Mouse (Mus musculus): ENCODE measurements around the gene Ush1g. TPM values are rescaled to one million over a fixed set of nuclear protein-coding genes. Genes with fewer than 3 reads are reported as not detected.

Gene Ush1g
- polyA plus RNA-seq, 1 experiment from 2014 or later = 0.06 TPM

DNA sequence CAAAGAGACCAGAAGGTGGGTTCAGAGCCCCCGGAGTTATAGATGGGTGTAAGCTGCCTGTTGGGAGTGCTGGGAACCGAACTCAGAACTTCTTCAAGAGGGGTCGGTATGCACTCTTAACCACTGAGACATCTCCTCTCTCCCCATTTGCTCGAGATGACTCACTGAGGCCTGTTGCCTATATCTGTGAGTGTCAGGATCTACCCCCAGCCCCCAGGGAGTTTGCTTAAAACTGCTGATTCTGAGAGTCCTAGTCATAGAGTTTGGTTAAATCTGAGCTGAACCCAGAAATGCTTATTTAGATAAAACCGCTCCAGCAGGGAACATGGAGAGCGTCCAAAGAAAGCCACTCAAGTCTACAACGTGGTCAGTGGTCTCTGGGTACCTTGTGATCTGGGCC is 47.7 kb downstream of the Ush1g start:
- 86% methylated on average over 7 of the region's 7 CpGs for WGBS
- peaks cover 21% of the 10 kb centered on the region for H3K36me3 ChIP-seq
- H3K4me3 ChIP-seq = no peak overlapping the region
- no peak for ATAC-seq (ENCODE audit: low FRiP score)
- peaks cover 43% of the 10 kb centered on the region for H3K4me1 ChIP-seq (replicated peaks)
- peaks cover 7% of the 10 kb centered on the region for H3K27me3 ChIP-seq
- H3K9me3 ChIP-seq = no peaks in the 10 kb centered on the region
- H3K4me2 ChIP-seq = no peak overlapping the region
- peak overlapping the region; percentile 29; the same call in 1 of the 2 replicates for H3K9ac ChIP-seq
- H3K27ac ChIP-seq = no peak overlapping the region

DNA sequence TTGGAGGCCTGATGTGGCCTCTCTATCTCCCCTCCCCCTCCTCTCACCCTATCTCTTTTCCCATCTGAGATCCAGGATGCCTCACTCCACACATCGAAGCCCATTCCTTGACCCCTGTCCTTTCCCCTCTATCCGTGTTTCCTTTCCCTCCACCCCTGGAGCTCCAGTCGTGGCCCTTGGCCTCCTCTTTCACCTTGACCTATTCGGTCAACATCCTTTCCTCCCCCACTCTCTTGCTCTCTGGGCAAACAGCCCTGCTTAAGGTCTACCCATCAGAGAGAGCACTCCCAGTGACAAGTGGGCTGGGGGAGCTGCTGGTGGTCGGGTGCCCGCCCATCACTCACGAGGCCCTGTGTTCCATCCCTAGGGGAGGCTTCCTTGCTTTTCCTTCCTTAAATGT is 48.1 kb downstream of the Ush1g start:
- H3K9ac ChIP-seq = peak overlapping the region; percentile 29; the same call in 1 of the 2 replicates
- H3K27ac ChIP-seq = no peak overlapping the region
- H3K4me2 ChIP-seq = no peak overlapping the region
- H3K9me3 ChIP-seq = no peaks in the 10 kb centered on the region
- peaks cover 43% of the 10 kb centered on the region for H3K4me1 ChIP-seq (replicated peaks)
- ATAC-seq (ENCODE audit: low FRiP score) = no peak
- peaks cover 11% of the 10 kb centered on the region for H3K27me3 ChIP-seq
- H3K36me3 ChIP-seq = peaks cover 26% of the 10 kb centered on the region
- no peak overlapping the region for H3K4me3 ChIP-seq
- 73% methylated on average over 7 of the region's 7 CpGs for WGBS

DNA sequence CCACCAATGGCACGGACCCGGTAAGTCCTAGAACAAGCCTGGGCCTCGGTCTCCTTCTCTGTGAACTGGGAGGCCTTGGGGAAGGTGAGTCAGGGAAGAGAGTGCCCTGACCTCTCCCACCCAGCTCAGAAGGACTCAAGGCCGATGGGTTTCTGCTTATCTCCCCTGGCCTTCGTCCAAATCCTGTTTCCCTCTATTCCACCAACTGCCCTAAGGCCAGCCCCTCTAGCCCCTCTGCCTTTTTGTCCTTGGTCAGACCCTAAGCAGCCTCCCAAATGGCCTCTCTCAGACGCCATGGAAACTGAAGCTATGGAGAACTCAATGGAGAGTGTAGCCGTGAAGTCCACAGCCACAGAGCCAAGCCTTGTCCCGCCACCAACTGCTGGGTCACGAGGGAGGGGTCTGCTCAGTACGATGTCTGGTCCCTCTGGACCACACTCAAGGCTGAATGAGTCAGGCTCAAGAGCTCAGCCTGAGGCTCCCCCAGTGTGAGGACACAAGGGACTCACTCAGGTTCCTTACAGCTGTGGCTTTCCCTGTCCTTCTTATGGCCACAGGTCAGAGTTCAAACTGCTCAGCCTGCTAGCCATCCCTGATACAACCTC is 48.8 kb downstream of the Ush1g start:
- Histone ChIP-seq H3K4me2 (no peak overlapping the region), H3K9me3 (no peaks in the 10 kb centered on the region), H3K27ac (no peak overlapping the region), H3K4me3 (no peak overlapping the region), H3K27me3 (peaks cover 19% of the 10 kb centered on the region), H3K9ac (no peak overlapping the region), H3K4me1 (replicated peaks) (peaks cover 41% of the 10 kb centered on the region), H3K36me3 (peaks cover 33% of the 10 kb centered on the region)
- WGBS = 69% methylated on average over 10 of the region's 10 CpGs
- ATAC-seq (ENCODE audit: low FRiP score) = no peak

DNA sequence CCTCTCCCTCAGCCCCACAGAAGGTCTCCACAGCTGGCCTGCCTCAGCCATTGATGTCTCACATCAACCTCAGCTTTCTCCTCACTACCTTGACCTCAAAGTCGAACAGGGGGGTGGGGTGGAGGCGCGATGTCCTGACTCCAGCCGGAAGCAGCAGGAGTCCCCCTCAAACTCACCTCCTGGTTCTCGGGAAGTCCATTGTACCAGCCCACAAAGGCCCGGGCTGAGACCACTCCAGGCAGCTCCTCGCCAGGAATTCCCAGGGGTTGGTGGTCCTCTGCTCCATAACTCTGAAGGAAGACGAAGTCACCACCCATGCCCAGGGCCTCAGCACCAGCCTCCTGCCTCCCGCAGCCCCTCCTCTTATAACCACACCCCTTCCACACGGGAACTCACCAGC is 50.4 kb downstream of the Ush1g start:
- H3K36me3 ChIP-seq = peaks cover 35% of the 10 kb centered on the region
- H3K27me3 ChIP-seq = peaks cover 34% of the 10 kb centered on the region
- no peaks in the 10 kb centered on the region for H3K9me3 ChIP-seq
- peaks cover 47% of the 10 kb centered on the region for H3K4me1 ChIP-seq (replicated peaks)
- H3K4me3 ChIP-seq = no peak overlapping the region
- no peak for ATAC-seq (ENCODE audit: low FRiP score)
- no peak overlapping the region for H3K27ac ChIP-seq
- WGBS = 77% methylated on average over 10 of the region's 10 CpGs
- H3K4me2 ChIP-seq = no peak overlapping the region
- H3K9ac ChIP-seq = no peak overlapping the region

DNA sequence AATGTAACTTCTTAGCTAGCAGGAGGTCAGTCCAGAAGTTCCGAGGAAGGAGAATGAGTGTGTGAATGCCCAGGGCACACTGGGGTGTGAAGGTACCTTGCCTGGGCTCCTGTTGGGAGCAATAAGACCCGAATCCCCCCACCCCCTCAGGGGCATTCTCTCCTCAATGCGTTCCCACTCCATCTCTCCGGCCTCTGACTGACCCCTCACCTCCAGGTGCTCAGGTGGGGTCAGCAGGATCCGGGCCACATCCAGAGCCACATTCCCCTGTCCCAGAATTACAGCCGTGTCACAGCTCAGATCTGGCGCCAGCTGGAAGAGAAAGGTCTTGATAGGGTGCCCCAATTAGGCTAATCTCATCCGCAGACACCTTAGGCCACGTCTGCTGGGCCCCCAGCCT is 50.8 kb downstream of the Ush1g start:
- peaks cover 35% of the 10 kb centered on the region for H3K36me3 ChIP-seq
- H3K27ac ChIP-seq = no peak overlapping the region
- peaks cover 47% of the 10 kb centered on the region for H3K4me1 ChIP-seq (replicated peaks)
- no peak for ATAC-seq (ENCODE audit: low FRiP score)
- WGBS = 84% methylated on average over 9 of the region's 9 CpGs
- peaks cover 38% of the 10 kb centered on the region for H3K27me3 ChIP-seq
- H3K4me3 ChIP-seq = no peak overlapping the region
- H3K9me3 ChIP-seq = no peaks in the 10 kb centered on the region
- no peak overlapping the region for H3K9ac ChIP-seq
- no peak overlapping the region for H3K4me2 ChIP-seq

DNA sequence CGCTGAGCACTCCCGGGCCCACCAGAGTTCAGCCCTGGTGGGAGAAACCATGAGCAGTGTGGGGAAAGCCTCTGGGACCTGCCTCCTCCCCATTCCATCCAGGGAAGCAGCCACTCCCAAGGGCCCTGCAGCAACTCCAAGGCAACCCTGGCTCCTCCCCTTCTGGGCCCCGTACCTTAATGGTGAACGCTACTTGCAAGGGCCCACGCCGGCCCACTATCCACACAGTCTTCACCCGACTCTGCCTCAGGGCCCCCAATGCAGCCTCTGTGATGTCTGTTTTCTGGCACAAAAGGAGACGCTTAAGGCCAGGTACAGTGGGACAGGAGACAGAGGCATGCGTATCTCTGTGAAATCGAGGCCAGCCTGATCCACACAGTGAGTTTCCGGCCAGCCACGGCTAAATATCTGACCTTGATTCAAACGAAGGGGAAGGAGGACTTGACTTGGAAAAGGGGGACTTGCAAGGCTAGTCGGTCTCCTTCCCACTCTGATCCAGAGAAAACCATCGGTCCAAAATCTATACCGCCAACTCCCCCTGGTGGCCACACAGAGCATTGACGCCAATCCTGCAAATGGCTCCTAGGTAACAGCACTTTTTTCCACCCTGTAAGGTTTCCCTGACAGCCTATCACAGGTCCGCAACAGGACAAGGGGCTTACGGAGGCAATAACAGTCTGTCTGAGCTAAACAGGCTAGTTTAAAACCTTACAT is 51.5 kb downstream of the Ush1g start:
- peak; percentile 18 for ATAC-seq (ENCODE audit: low FRiP score)

DNA sequence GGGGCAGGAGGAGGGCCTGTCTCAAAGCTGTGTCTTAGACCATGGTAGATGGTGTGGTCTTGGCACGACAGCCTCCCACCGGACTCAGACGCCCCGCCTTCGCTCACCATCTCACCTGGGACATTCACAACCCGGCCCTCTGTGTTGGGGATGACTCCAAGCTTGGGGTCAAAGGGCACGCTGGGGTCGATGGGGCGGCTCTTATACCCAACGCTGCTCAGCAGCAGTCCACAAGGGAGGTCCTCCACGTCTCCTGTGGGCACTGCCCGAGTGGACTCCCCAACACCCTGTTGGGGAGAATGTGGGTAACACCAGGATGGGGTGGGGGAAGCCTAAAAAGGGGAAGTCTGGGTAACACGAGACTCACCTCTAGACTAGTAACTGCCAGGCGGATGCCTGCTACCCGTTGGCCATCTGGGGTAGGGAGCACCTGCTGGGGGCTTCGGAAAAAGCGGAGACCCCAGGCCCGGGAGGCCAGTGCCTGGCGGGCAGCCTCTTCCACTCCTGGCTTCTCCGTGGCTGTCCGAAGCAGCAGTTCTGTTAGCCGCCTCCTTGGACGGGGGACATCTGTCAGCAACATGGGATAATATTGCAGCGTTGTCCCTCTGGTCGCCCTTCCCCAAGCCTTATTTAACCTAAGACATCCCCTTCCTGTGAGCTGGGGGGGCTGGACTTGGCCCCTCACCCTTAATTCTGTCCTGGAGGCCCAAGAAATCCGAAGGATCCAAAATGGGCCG is 52.3 kb downstream of the Ush1g start:
- H3K4me2 ChIP-seq = no peak overlapping the region
- no peak for ATAC-seq (ENCODE audit: low FRiP score)
- H3K9ac ChIP-seq = no peak overlapping the region; the same call in 1 of the 2 replicates
- H3K4me1 ChIP-seq (replicated peaks) = peaks cover 46% of the 10 kb centered on the region
- H3K4me3 ChIP-seq = no peak overlapping the region
- H3K36me3 ChIP-seq = peaks cover 35% of the 10 kb centered on the region
- no peak overlapping the region for H3K27ac ChIP-seq
- H3K9me3 ChIP-seq = no peaks in the 10 kb centered on the region
- 91% methylated on average over 27 of the region's 27 CpGs for WGBS
- H3K27me3 ChIP-seq = peaks cover 54% of the 10 kb centered on the region

More for the DNA sequence above, 51.5 kb downstream of the Ush1g start:
- H3K4me2 ChIP-seq = no peak overlapping the region
- no peak overlapping the region for H3K9ac ChIP-seq
- no peak overlapping the region for H3K27ac ChIP-seq
- peaks cover 35% of the 10 kb centered on the region for H3K36me3 ChIP-seq
- no peaks in the 10 kb centered on the region for H3K9me3 ChIP-seq
- no peak overlapping the region for H3K4me3 ChIP-seq
- 36% methylated on average over 19 of the region's 19 CpGs for WGBS
- peaks cover 46% of the 10 kb centered on the region for H3K27me3 ChIP-seq
- peaks cover 47% of the 10 kb centered on the region for H3K4me1 ChIP-seq (replicated peaks)

DNA sequence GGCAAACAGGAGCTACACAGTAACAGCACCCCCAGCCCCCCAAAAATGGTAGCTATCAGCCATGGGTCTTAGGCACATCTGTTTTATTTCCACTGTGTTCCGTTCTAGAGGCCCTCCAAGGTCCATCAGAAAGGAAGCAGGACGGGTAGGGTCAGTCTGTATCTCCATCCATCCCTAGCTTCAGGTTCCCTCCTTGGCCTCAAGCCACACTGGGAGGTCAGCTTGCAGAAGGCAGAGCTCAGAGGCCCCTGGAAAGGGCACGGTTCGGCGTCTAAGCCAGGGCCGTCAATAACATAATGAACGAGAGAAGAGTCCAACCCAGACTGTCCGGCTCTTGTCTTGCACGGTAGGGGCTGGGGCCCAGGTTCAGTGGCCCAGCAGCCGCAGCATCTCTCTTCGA is 53.9 kb downstream of the Ush1g start:
- Histone ChIP-seq H3K27me3 (peaks cover 69% of the 10 kb centered on the region), H3K27ac (no peak overlapping the region), H3K4me2 (no peak overlapping the region), H3K4me3 (no peak overlapping the region), H3K36me3 (peaks cover 35% of the 10 kb centered on the region), H3K9me3 (no peaks in the 10 kb centered on the region), H3K4me1 (replicated peaks) (peaks cover 36% of the 10 kb centered on the region), H3K9ac (no peak overlapping the region)
- no peak for ATAC-seq (ENCODE audit: low FRiP score)
- WGBS = 70% methylated on average over 11 of the region's 11 CpGs

DNA sequence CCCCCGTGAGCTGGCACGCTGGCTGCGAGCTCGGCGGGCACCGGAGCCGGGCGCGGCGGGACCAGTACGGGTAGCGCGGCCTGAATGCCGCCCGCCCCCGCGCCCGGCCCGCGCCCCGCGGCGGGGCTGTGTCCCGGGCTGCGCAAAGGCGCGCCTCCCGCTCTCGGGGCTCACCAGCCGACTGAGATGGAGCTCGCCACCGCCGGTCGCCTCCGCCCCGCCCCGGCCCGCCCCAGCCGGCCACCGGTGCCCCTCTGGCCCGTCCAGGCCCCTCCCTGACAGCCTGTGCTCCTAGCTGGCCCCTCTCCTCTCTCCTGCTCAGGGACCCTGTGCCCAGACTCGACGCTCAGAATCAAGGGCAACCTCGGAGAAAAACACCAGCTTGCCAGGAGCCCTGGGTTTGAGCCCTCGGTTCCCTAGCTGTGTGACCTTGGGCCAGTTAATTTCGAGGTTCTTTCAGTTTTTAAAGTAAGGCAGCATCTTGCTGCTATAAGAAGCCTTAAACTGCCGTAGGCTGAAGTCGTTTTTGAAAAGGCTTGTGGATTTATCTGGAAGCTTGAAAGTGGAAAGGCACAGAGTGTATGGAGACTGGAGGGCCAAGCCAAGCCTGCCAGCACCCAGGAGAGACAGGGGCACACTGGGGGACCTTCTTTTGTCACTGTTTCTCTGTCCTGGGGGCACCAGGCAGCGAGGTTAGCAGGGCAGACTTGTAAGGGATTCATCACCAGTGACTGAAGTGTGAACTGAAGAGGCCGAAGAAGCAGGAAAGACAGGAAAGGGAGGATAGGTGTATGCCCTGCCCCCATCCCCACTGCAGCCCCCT is 54.6 kb downstream of the Ush1g start, which contains the start of gene Grin2c:
TSS of gene Grin2c (minus strand) at position 183 of the 823 bp plus-strand sequence.
- H3K4me3 ChIP-seq = peak within 1 kb of the TSS; percentile 37
- 10% methylated on average over 27 of the region's 50 CpGs for WGBS
- peak within 1 kb of the TSS; percentile 65 for H3K9ac ChIP-seq
- peaks cover 76% of the 10 kb centered on the region for H3K27me3 ChIP-seq
- H3K36me3 ChIP-seq = peaks cover 31% of the 10 kb centered on the region
- H3K4me2 ChIP-seq = peak within 1 kb of the TSS; percentile 59
- no peak within 1 kb of the TSS for H3K27ac ChIP-seq
- H3K9me3 ChIP-seq = no peaks in the 10 kb centered on the region
- peaks cover 34% of the 10 kb centered on the region for H3K4me1 ChIP-seq (replicated peaks)
- no peak for ATAC-seq (ENCODE audit: low FRiP score)

DNA sequence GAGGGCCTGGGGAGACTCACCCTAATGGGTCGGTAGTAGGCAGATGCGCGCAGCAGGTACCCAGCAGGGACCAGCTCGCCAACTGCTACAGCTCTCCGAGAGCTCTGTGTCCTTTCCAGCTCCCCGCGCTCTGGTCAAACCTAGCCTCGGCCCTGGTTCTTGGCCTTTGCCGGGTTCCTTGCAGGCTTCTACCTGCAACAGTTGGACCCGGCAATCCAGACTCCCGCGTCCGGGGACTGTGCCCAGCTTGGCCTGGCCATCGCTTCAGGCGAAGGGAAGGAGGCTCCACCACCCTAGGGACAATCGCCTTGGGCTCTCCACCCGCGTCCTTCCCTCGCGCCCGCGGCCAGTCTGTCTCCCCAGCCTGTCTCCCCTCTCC is 55.5 kb downstream of the Ush1g start:
- no peaks in the 10 kb centered on the region for H3K9me3 ChIP-seq
- 2% methylated on average over 22 of the region's 22 CpGs for WGBS
- H3K4me1 ChIP-seq (replicated peaks) = peaks cover 34% of the 10 kb centered on the region
- H3K9ac ChIP-seq = peak overlapping the region; percentile 65; the same call in 1 of the 2 replicates
- no peak for ATAC-seq (ENCODE audit: low FRiP score)
- peaks cover 85% of the 10 kb centered on the region for H3K27me3 ChIP-seq
- H3K4me3 ChIP-seq = peak overlapping the region; percentile 37
- no peak overlapping the region for H3K27ac ChIP-seq
- H3K4me2 ChIP-seq = peak overlapping the region; percentile 59
- peaks cover 26% of the 10 kb centered on the region for H3K36me3 ChIP-seq

DNA sequence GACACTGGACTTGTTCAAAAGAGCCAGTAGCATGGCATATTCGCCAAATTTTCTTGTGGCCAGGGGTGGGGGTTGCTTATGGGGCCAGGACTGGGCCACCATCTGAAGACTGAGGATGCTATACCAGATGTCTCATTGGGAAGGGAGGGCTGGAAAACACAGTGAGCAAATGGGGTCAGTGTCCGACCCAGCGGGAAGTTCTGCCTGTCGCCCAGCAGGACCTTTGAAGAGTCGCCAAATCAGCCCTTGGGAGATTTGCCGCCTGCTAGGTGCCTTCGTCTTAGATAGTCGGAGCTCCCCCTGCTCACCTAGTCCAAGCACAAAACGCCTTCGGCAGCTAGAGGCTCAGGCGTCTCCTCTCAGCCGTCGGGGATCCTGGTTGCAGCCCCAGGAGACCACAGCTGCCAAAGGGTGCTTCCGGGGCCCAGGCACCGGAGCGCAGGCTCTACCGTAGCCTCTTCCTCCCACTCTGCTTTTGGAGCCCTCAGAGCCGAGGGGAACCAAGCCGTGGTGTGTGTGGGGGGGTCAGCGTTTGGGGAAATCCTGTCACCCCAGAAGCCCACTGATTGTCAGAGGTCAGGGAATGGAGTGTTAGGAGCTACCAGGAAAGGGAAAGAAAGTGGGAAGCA is 56.0 kb downstream of the Ush1g start:
- Histone ChIP-seq H3K4me3 (peak overlapping the region; percentile 37), H3K4me2 (peak overlapping the region; percentile 59; the same call in 1 of the 2 replicates), H3K36me3 (peaks cover 20% of the 10 kb centered on the region), H3K9ac (peak overlapping the region; percentile 30; the same call in 1 of the 2 replicates), H3K9me3 (no peaks in the 10 kb centered on the region), H3K4me1 (replicated peaks) (peaks cover 34% of the 10 kb centered on the region), H3K27ac (no peak overlapping the region), H3K27me3 (peaks cover 90% of the 10 kb centered on the region)
- WGBS = 3% methylated on average over 20 of the region's 20 CpGs
- no peak for ATAC-seq (ENCODE audit: low FRiP score)

Measured in hindbrain, embryonic 13.5 days (tissue).